Mouse (Mus musculus) liver, postnatal 0 days (tissue): Measurements from ENCODE around the gene Efna5. TPM values are rescaled to one million over a fixed set of nuclear protein-coding genes. Genes with fewer than 3 reads are reported as not detected.
A peak's percentile ranks its signal among the peaks of the same experiment; 100 is the strongest.

Experiments used
- ATAC-seq: fragments of 200-750 bp; cut with Nextera tagmentation; 2 replicates; pipeline ENCODE4 v1.8.0; 2017; ENCODE audit warnings: mild to moderate bottlenecking, moderate library complexity
- DNase-seq: peaks from one replicate; pipeline ENCODE4 v3.0.0-alpha.2; 2016
- H3K27ac ChIP-seq: fragments of 300-500 bp; sonication (generic); 2 replicates; pipeline ENCODE4 v1.5.1; 2014; ENCODE audit warnings: antibody characterized with exemption, moderate library complexity, mild to moderate bottlenecking, low read depth
- H3K27me3 ChIP-seq: fragments of 300-500 bp; sonication (generic); 2 replicates; pipeline ENCODE4 v1.6.1; 2014; ENCODE audit warnings: low read length, control low read depth, mixed read lengths; ENCODE audit not compliant: insufficient read depth
- H3K36me3 ChIP-seq: fragments of 300-500 bp; sonication (generic); replicated peaks from 2 replicates; pipeline ENCODE4 v1.6.1; 2014; ENCODE audit warnings: mild to moderate bottlenecking, control low read depth, low read length, moderate library complexity, mixed read lengths; ENCODE audit not compliant: insufficient read depth
- H3K4me1 ChIP-seq: fragments of 300-500 bp; sonication (generic); 2 replicates; pipeline ENCODE4 v1.6.1; 2014; ENCODE audit warnings: antibody characterized with exemption, mild to moderate bottlenecking, control low read depth; ENCODE audit not compliant: insufficient read depth
- H3K4me2 ChIP-seq: fragments of 300-500 bp; sonication (generic); 2 replicates; pipeline ENCODE4 v1.6.1; 2014; ENCODE audit warnings: low read depth, mild to moderate bottlenecking, low read length, moderate library complexity, mixed read lengths
- H3K4me3 ChIP-seq: fragments of 300-500 bp; sonication (generic); 2 replicates; pipeline ENCODE4 v1.5.1; 2014; ENCODE audit warnings: low read depth, low read length
- H3K9ac ChIP-seq: fragments of 300-500 bp; sonication (generic); replicated peaks from 2 replicates; pipeline ENCODE4 v1.6.1; 2014; ENCODE audit warnings: mild to moderate bottlenecking, moderate library complexity
- H3K9me3 ChIP-seq: fragments of 300-500 bp; sonication (generic); 2 replicates; pipeline ENCODE4 v1.6.1; 2016; ENCODE audit warnings: mild to moderate bottlenecking, control low read depth, low read length, mixed read lengths
- CTCF ChIP-seq: sonication (generic); IDR thresholded peaks from 2 replicates; pipeline ENCODE4 v1.5.1; 2016; ENCODE audit warnings: antibody characterized with exemption, low read depth
- EP300 ChIP-seq: IDR thresholded peaks from 2 replicates; pipeline ENCODE4 v1.6.1; 2016; ENCODE audit warnings: antibody characterized with exemption, low read depth, mild to moderate bottlenecking
- WGBS: fragments of 180-500 bp; shearing (Covaris S2); extraction: QIAGEN DNeasy Blood & Tissue Kit; methylation state at CpG from one replicate; pipeline ENCODE4 v1.1.7; 2014; ENCODE audit not compliant: insufficient replicate concordance; 5-methylcytosine and 5-hydroxymethylcytosine counted together
- polyA plus RNA-seq: library from polyadenylated mRNA; unstranded; fragments of >200 nt; fragmentation: Nextera tagmentation; extraction: Ambion mirVana; gene quantifications from 2 replicates; pipeline ENCODE4 v1.2.1, GENCODE M21; 2015

Gene Efna5
- polyA plus RNA-seq, 1 experiment from 2014 or later, result 3.0 TPM

DNA sequence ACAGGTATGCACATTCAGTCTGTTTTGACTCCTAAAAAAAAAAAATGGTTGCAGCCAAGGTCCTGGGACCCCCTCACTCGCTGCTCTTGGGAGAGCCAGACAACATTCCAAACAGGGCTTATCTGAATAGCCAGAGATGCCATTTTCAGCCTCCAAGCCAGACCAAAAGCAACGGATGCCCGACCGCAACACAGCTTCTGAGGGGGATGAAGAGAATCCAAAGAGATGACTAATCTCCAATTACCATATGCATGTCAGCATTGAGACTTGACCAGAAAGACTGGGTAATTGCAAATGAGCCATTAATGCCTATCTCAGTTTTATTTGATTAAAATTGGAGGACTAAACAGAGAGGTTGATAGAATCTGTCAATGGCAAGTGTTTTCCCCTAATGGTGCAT is 188.9 kb downstream of the Efna5 start:
- no peak for ATAC-seq
- Histone ChIP-seq H3K9ac (no peak overlapping the region), H3K4me2 (no peak overlapping the region), H3K9me3 (no peaks in the 10 kb centered on the region), H3K4me3 (no peak overlapping the region), H3K4me1 (no peaks in the 10 kb centered on the region), H3K27me3 (no peaks in the 10 kb centered on the region), H3K36me3 (no peaks in the 10 kb centered on the region), H3K27ac (no peak overlapping the region)
- no peak for DNase-seq
- TF ChIP-seq CTCF (no peak), EP300 (no peak)
- 56% methylated on average over 4 of the region's 4 CpGs for WGBS

GRCm38 (mm10) chr17:62691201-62691715 is 189.9 kb downstream of the Efna5 start:
- no peak for DNase-seq
- TF ChIP-seq EP300 (no peak), CTCF (no peak)
- no peak for ATAC-seq
- no peak overlapping the region for H3K4me2 ChIP-seq
- no peak overlapping the region for H3K4me3 ChIP-seq
- H3K9ac ChIP-seq, result no peak overlapping the region
- H3K9me3 ChIP-seq, result no peaks in the 10 kb centered on the region
- H3K27me3 ChIP-seq, result no peaks in the 10 kb centered on the region
- H3K36me3 ChIP-seq, result no peaks in the 10 kb centered on the region
- H3K27ac ChIP-seq, result no peak overlapping the region
- 65% methylated on average over 4 of the region's 4 CpGs for WGBS
- no peaks in the 10 kb centered on the region for H3K4me1 ChIP-seq

DNA sequence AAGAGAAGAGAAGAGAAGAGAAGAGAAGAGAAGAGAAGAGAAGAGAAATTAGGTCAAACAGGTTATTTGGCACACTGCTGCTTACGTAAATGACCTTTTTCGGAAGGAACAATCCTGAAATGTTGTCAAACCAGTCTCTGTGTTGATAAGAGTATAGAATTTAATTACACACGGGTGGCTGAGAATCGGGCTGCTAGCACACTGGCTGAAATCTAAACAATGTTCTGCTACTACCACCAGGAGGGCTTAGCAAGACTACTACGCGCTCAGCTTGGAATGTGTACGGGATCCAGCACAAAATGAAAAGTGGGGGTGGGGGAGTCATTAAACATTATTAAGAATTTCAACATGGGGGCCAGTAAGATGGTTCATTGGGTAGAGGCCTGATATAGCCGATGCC is 190.9 kb downstream of the Efna5 start:
- DNase-seq (no peak), ATAC-seq (no peak)
- Histone ChIP-seq H3K4me2 (no peak overlapping the region), H3K4me1 (no peaks in the 10 kb centered on the region), H3K27ac (no peak overlapping the region), H3K36me3 (no peaks in the 10 kb centered on the region), H3K4me3 (no peak overlapping the region), H3K9ac (no peak overlapping the region), H3K27me3 (no peaks in the 10 kb centered on the region), H3K9me3 (no peaks in the 10 kb centered on the region)
- WGBS, result 70% methylated on average over 8 of the region's 8 CpGs
- TF ChIP-seq EP300, result no peak
- TF ChIP-seq CTCF, result no peak

DNA sequence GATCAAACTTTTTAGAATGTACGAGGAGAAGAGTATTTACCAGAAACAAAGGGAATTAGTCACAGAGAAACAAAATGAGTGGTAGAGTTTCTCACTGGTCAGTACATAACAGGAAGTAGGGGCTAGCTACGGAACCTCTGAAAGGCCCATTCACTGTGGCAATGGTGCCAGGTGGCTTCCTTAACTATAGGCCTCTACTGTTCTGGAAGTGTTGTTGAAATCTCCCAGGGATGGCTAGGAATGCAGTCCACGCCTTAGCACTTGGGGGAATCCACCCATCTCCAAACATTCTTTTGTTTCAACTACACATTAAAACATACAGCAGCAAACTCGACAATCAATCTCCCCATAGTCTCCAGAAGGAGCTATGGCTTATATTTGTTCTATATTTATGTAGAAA is 191.5 kb downstream of the Efna5 start:
- H3K4me1 ChIP-seq, result no peaks in the 10 kb centered on the region
- H3K36me3 ChIP-seq, result no peaks in the 10 kb centered on the region
- 73% methylated on average over 4 of the region's 4 CpGs for WGBS
- ATAC-seq, result no peak
- no peaks in the 10 kb centered on the region for H3K27me3 ChIP-seq
- no peak overlapping the region for H3K27ac ChIP-seq
- TF ChIP-seq EP300 (no peak), CTCF (no peak)
- no peak for DNase-seq
- no peaks in the 10 kb centered on the region for H3K9me3 ChIP-seq
- no peak overlapping the region for H3K4me2 ChIP-seq
- no peak overlapping the region for H3K9ac ChIP-seq
- no peak overlapping the region for H3K4me3 ChIP-seq

DNA sequence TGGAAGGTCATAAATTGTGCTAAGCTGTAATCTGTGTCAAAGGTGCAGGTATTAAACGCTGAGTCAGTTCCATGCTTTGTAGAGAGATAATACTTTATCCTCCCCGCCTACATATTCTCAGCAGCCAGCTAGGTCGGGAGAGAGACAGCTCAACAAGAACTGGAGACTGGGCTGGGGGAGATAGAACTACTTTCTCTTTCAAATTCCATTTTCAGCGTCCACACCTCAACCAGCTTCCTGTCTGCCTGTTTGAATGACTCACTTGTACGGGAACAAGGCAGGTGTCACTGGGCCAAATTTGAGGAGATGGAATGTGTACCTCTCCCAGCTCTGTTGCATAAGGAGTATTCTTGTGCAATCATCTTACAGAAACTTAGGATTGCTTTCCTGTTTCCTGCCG is 193.7 kb downstream of the Efna5 start:
- WGBS, result 24% methylated on average over 6 of the region's 6 CpGs
- no peak overlapping the region for H3K27ac ChIP-seq
- H3K9me3 ChIP-seq, result no peaks in the 10 kb centered on the region
- no peaks in the 10 kb centered on the region for H3K36me3 ChIP-seq
- H3K9ac ChIP-seq, result no peak overlapping the region
- H3K4me1 ChIP-seq, result no peaks in the 10 kb centered on the region
- H3K4me2 ChIP-seq, result peak overlapping the region; percentile 32
- TF ChIP-seq EP300 (no peak), CTCF (no peak)
- ATAC-seq (peak; percentile 23; the same call in 1 of the 2 replicates), DNase-seq (no peak)
- no peak overlapping the region for H3K4me3 ChIP-seq
- H3K27me3 ChIP-seq, result no peaks in the 10 kb centered on the region

DNA sequence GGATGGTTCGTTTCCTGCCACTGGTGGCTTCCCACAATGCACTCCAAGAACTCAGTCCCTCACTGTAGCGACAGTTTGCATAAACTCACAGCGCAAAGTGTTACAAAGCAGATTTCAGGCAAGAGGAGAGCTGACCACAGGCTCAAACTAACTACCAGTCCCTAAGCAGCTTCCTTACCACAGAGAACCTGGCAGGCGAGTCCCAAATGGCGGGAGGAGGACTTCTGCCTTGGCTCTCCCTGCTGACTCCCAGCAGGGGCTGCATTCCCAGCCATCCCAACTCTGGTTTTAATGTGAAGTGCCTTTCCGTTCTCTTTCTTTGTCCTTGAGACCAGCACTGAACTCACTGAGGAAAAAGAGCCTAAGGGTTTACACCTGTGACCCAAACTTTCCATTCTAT is 195.9 kb downstream of the Efna5 start:
- DNase-seq (no peak), ATAC-seq (no peak)
- WGBS, result 71% methylated on average over 6 of the region's 6 CpGs
- Histone ChIP-seq H3K4me2 (no peak overlapping the region), H3K27ac (no peak overlapping the region), H3K36me3 (no peaks in the 10 kb centered on the region), H3K27me3 (no peaks in the 10 kb centered on the region), H3K9me3 (no peaks in the 10 kb centered on the region), H3K4me1 (no peaks in the 10 kb centered on the region), H3K9ac (no peak overlapping the region), H3K4me3 (no peak overlapping the region)
- no peak for TF ChIP-seq EP300
- TF ChIP-seq CTCF, result no peak

GRCm38 (mm10) chr17:62683142-62683541 is 198.0 kb downstream of the Efna5 start:
- no peak overlapping the region for H3K9ac ChIP-seq
- H3K9me3 ChIP-seq, result no peaks in the 10 kb centered on the region
- ATAC-seq (no peak), DNase-seq (no peak)
- H3K36me3 ChIP-seq, result no peaks in the 10 kb centered on the region
- no peak overlapping the region for H3K4me2 ChIP-seq
- H3K4me3 ChIP-seq, result no peak overlapping the region
- no peak overlapping the region for H3K27ac ChIP-seq
- no peaks in the 10 kb centered on the region for H3K27me3 ChIP-seq
- TF ChIP-seq EP300, result no peak
- no peak for TF ChIP-seq CTCF
- 80% methylated on average over 5 of the region's 5 CpGs for WGBS
- H3K4me1 ChIP-seq, result no peaks in the 10 kb centered on the region
